Mouse (Mus musculus) bone marrow, adult 2 months (tissue): ENCODE data around the gene Olfr1353. TPM values are rescaled to one million over a fixed set of nuclear protein-coding genes. Genes with fewer than 3 reads are reported as not detected.
"Not testable (repeated sequence)": the region's sequence is repeated elsewhere in the genome, so short reads cannot be mapped to it uniquely, and the experiment has no call there.

Experiments used
- H3K27ac ChIP-seq: fragments of 200-500 bp; 2 replicates; pipeline ENCODE4 v1.5.1; 2012; ENCODE audit warnings: low read depth, mild to moderate bottlenecking, control low read depth, inconsistent platforms, low read length; ENCODE audit not compliant: control insufficient read depth, poor library complexity, insufficient read depth
- H3K4me1 ChIP-seq: fragments of 200-500 bp; 2 replicates; pipeline ENCODE4 v1.6.1; 2011; ENCODE audit warnings: low read length; ENCODE audit not compliant: control insufficient read depth, insufficient read depth
- H3K4me3 ChIP-seq: fragments of 200-500 bp; replicated peaks from 2 replicates; pipeline ENCODE3; 2011; ENCODE audit warnings: mild to moderate bottlenecking, low read depth, low read length, control low read depth; ENCODE audit not compliant: control insufficient read depth
- CTCF ChIP-seq: fragments of 200-500 bp; IDR thresholded peaks from 2 replicates; pipeline ENCODE4 v1.5.1; 2011; ENCODE audit warnings: low read length, control low read depth; ENCODE audit not compliant: control insufficient read depth, insufficient read depth
- POLR2A ChIP-seq: fragments of 200-500 bp; IDR thresholded peaks from 2 replicates; pipeline ENCODE4 v1.6.1; 2011; ENCODE audit warnings: low read depth, mild to moderate bottlenecking, control low read depth, low read length, borderline replicate concordance; ENCODE audit not compliant: control insufficient read depth
- WGBS: fragments of 180-500 bp; shearing (Covaris S2); methylation state at CpG from one replicate; pipeline ENCODE4 v1.1.7; 2018; 5-methylcytosine and 5-hydroxymethylcytosine counted together
- polyA plus RNA-seq: library from polyadenylated mRNA; stranded (reverse); fragments of >200 nt; gene quantifications from 2 replicates; pipeline ENCODE4 v1.2.4, GENCODE M21; 2011; ENCODE audit warnings: low replicate concordance; ENCODE audit not compliant: missing spikeins, insufficient read depth, insufficient read length

Olfr1353 gene
- polyA plus RNA-seq = not detected in 2 replicates

DNA sequence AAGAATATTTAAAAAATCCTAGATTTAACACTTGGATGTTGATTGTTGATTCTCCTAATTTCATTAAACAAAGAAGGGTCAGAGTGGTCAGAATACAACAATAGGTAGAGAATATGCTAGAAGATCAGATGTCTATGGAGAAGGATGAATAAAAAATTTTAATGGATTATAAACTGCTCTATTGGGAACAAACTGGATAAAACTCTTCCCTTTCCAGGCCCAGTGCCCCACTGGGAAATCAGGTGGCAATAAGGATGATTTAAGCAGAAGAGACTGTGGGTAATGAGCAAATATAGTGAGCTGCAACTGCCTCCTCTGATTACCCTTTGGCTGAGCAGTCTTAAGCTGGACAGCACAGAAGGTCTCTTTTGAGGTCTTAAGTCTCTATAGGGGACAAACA, at the start of gene Olfr1353:
Olfr1353 (plus strand) TSS at position 301 of the 400 bp plus-strand sequence.
- not testable (repeated sequence) for H3K27ac ChIP-seq, H3K4me1 ChIP-seq, H3K4me3 ChIP-seq

DNA sequence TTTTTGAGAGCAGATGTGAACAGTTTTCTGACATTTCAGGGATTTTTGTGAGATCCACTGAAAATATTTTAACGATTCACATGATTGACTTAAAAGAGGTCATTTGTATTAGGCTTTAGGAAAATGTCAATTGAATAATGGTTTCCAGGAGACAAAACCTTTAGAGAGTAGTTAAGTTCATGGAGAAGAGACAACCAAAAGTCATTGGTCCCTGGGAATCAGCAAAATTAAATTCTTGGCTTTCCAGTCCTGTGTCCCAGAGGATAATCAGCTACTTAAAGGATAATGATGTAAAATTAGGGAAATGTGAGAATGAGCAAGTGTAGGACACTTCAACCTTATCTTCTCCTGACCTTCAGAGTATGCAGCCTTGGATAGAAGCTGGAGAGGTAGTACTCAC, 12.8 kb upstream of the Olfr1353 start, which contains the start of gene Olfr8:
Olfr8 (plus strand) TSS at position 301 of the 400 bp plus-strand sequence.
- H3K27ac ChIP-seq, H3K4me3 ChIP-seq, H3K4me1 ChIP-seq: not testable (repeated sequence)
- 77% methylated on average over 1 of the region's 1 CpGs for WGBS

DNA sequence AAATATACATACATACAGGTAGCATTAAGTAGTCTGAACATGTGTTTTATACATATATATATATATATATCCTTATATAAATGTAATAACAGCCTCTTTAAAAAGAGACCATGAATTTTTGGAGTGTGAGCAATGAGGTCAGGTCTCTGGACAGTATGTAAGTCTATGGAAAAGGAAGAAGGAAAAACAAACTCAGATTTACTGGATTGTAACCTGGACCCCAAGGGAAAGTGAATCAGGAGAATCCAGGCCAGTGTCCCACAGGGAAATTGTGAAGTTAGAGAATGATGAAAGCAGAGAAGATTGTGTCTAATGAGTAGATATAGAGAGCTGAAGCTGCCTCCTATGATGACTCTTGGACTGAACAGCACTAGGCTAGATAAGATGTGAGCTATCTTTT, 17.6 kb downstream of the Olfr1353 start, which contains the start of gene Olfr1352:
Olfr1352 (plus strand) TSS at position 301 of the 400 bp plus-strand sequence.
- H3K27ac ChIP-seq = no peak within 1 kb of the TSS
- TF ChIP-seq CTCF = no peak
- TF ChIP-seq POLR2A = no peak

DNA sequence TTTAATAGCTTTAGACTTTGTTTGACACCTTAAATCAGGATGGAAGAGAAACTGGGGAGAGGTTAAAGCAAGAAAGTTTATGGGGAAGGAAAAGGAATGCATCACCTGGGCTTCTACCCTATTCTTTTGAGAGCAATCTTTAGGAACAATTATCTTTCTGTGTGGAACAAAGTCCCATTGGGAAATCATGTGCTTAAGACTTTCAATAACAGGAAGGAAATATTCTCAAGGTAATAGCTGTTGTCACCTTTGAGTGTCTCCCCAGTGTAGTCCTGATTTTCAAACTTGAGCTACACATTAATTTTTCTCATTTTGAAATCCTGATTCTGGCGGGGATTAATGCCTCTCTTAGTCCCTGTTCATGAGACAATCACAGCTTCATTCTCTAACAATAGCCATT, 49.1 kb downstream of the Olfr1353 start, which contains the start of gene Olfr1351:
Olfr1351 (plus strand) TSS at position 301 of the 400 bp plus-strand sequence.
- H3K4me1 ChIP-seq = no peaks in the 10 kb centered on the region
- 63% methylated on average over 1 of the region's 1 CpGs for WGBS

More for the DNA sequence above, 17.6 kb downstream of the Olfr1353 start, which contains the start of gene Olfr1352:
- no peak within 1 kb of the TSS for H3K4me3 ChIP-seq
- H3K4me1 ChIP-seq = no peaks in the 10 kb centered on the region

More for the DNA sequence above, 49.1 kb downstream of the Olfr1353 start, which contains the start of gene Olfr1351:
- no peak within 1 kb of the TSS for H3K4me3 ChIP-seq
- TF ChIP-seq POLR2A (no peak), CTCF (no peak)
- no peak within 1 kb of the TSS for H3K27ac ChIP-seq

Other genes starting within 250 kb of the Olfr1353 start
- not detected in 2 replicates for gene Casp14, start 245.0 kb upstream of the Olfr1353 start, polyA plus RNA-seq
- gene Ccdc105, start 210.2 kb upstream of the Olfr1353 start, polyA plus RNA-seq = not detected in 2 replicates
- 1.2 TPM in 1 of 2 replicates, not detected in the other for gene Slc1a6, start 182.8 kb upstream of the Olfr1353 start, polyA plus RNA-seq
- gene Olfr1356, start 111.1 kb upstream of the Olfr1353 start, polyA plus RNA-seq = not detected in 2 replicates
- not detected in 2 replicates for gene Olfr1355, start 87.8 kb upstream of the Olfr1353 start, polyA plus RNA-seq
- not detected in 2 replicates for gene Olfr1354, start 50.1 kb upstream of the Olfr1353 start, polyA plus RNA-seq
- gene Olfr8, start 12.7 kb upstream of the Olfr1353 start, polyA plus RNA-seq = not detected in 2 replicates
- not detected in 2 replicates for gene Olfr1352, start 17.7 kb downstream of the Olfr1353 start, polyA plus RNA-seq
- not detected in 2 replicates for gene Olfr1351, start 49.2 kb downstream of the Olfr1353 start, polyA plus RNA-seq
- not detected in 2 replicates for gene Olfr57, start 65.4 kb downstream of the Olfr1353 start, polyA plus RNA-seq
- gene 2610008E11Rik, start 134.3 kb downstream of the Olfr1353 start, polyA plus RNA-seq = 5.5 and 6.4 TPM in 2 replicates
- not detected in 2 replicates for gene Vmn2r80, start 185.5 kb downstream of the Olfr1353 start, polyA plus RNA-seq